Comparison of ENCODE assay signal across 19 mouse cellular contexts in the genomic region with DNA sequence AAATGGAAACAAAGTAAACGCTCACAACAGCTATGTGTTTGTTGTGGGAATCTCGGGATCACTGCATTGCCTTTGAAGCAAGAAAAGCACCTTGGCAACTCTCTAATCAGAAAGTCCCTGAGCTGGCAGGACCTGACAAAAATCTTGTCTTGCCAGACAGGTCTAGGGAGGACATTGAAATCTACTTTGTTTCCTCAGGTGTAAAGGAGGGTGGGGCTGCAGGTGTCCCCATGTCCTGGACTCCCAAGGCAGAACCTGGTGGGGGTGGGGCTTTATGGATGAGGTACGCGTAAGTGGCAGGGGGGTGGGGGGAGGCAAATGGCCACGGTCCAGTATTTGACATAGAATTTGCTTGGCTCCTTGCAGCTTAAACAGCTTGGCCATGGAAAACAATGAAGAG. TPM values are rescaled to one million over a fixed set of nuclear protein-coding genes. Genes with fewer than 3 reads are reported as not detected.
DNase-seq lines count a peak whose midpoint lies in the region; ATAC-seq and TF ChIP-seq lines count a peak whose summit lies in the region.
"Had no signal": no experiment of that assay in that cellular context is flagged by ENCODE, and none has a peak within 500 bp of the region (broad histone marks: within the 10 kb centered on the region; RNA-seq: fewer than 3 reads in every experiment).

No protein-coding gene starts in this region.

- no peak for TF ChIP-seq POLR2A in lung, adult 2 months (IDR thresholded peaks at IDR 0.05; ENCODE audit: borderline replicate concordance, extremely low read depth, low read depth, low read length)
- no peak for TF ChIP-seq POLR2A in testis, adult 2 months (IDR thresholded peaks at IDR 0.05; ENCODE audit: control insufficient read depth, low read depth, low read length)

- peak; percentile 7 for DNase-seq in embryonic facial prominence, embryonic 11.5 days (ENCODE audit: low spot score)
- no peak for DNase-seq in embryonic facial prominence, embryonic 10.5 days (ENCODE audit: low spot score)
- DNase-seq in lung, adult 2 months = no peak
- DNase-seq in lung, postnatal 4 days = no peak
- DNase-seq in frontal cortex, postnatal 36 days (ENCODE audit: low spot score in 2 of 2) = no peak
- DNase-seq in retina, postnatal 1 day = no peak
- DNase-seq: adrenal gland, adult 2 months; spleen, adult 18-20 months; thymus, postnatal 14 days had no signal

- no peaks in the 10 kb centered on the region for H3K27me3 ChIP-seq in embryonic facial prominence, embryonic 11.5 days (ENCODE audit: control insufficient read depth, insufficient read depth, low read length)
- H3K27me3 ChIP-seq in embryonic facial prominence, embryonic 10.5 days (replicated peaks; ENCODE audit: low read depth, poor library complexity, severe bottlenecking) = peaks cover 14% of the 10 kb centered on the region
- H3K27me3 ChIP-seq in lung, embryonic 16.5 days (ENCODE audit: control insufficient read depth, insufficient read depth, low read depth, low read length) = no peaks in the 10 kb centered on the region
- peaks cover 5% of the 10 kb centered on the region for H3K27me3 ChIP-seq in testis, adult 2 months (ENCODE audit: control insufficient read depth, insufficient read depth, low read length)
- H3K27me3 ChIP-seq: hindbrain, embryonic 15.5 days; limb, embryonic 13.5 days; midbrain, embryonic 15.5 days had no signal

- H3K27ac ChIP-seq in embryonic facial prominence, embryonic 11.5 days (replicated peaks; ENCODE audit: low read depth, low read length) = no peak overlapping the region
- H3K27ac ChIP-seq in embryonic facial prominence, embryonic 10.5 days (replicated peaks) = no peak overlapping the region
- H3K27ac ChIP-seq in lung, embryonic 16.5 days (ENCODE audit: low read length) = peak overlapping the region; percentile 79
- no peak overlapping the region for H3K27ac ChIP-seq in testis, adult 2 months (ENCODE audit: control insufficient read depth, insufficient read depth, low read depth, low read length)
- H3K27ac ChIP-seq: heart, adult 2 months; hindbrain, embryonic 15.5 days; left cerebral cortex, adult 2 months; limb, embryonic 13.5 days; macrophage; midbrain, embryonic 15.5 days had no signal

- no peak overlapping the region for H3K4me2 ChIP-seq in embryonic facial prominence, embryonic 11.5 days (ENCODE audit: low read depth, low read length)
- 0 out of 2 replicates have a peak overlapping the region, but pooled peaks have one; percentile 8 for H3K4me2 ChIP-seq in lung, embryonic 16.5 days (ENCODE audit: low read depth, low read length)

- H3K36me3 ChIP-seq in embryonic facial prominence, embryonic 11.5 days (replicated peaks; ENCODE audit: control insufficient read depth, insufficient read depth, low read depth, low read length) = no peaks in the 10 kb centered on the region
- no peaks in the 10 kb centered on the region for H3K36me3 ChIP-seq in embryonic facial prominence, embryonic 10.5 days (replicated peaks)
- H3K36me3 ChIP-seq in lung, embryonic 16.5 days (ENCODE audit: control insufficient read depth, insufficient read depth, low read length) = no peaks in the 10 kb centered on the region
- no peaks in the 10 kb centered on the region for H3K36me3 ChIP-seq in testis, adult 2 months (ENCODE audit: control insufficient read depth, insufficient read depth, low read length)
- H3K36me3 ChIP-seq: hindbrain, embryonic 15.5 days; limb, embryonic 13.5 days; midbrain, embryonic 15.5 days had no signal

- H3K9me3 ChIP-seq in embryonic facial prominence, embryonic 11.5 days (replicated peaks; ENCODE audit: control insufficient read depth, low read length) = no peaks in the 10 kb centered on the region
- H3K9me3 ChIP-seq in embryonic facial prominence, embryonic 10.5 days = no peaks in the 10 kb centered on the region
- no peaks in the 10 kb centered on the region for H3K9me3 ChIP-seq in lung, embryonic 16.5 days (ENCODE audit: control insufficient read depth, low read length)
- H3K9me3 ChIP-seq: hindbrain, embryonic 15.5 days; limb, embryonic 13.5 days; midbrain, embryonic 15.5 days had no signal

- no peaks in the 10 kb centered on the region for H3K4me1 ChIP-seq in embryonic facial prominence, embryonic 11.5 days (ENCODE audit: control insufficient read depth, insufficient read depth, low read length)
- H3K4me1 ChIP-seq in embryonic facial prominence, embryonic 10.5 days = peaks cover 9% of the 10 kb centered on the region
- H3K4me1 ChIP-seq in lung, adult 2 months (ENCODE audit: control insufficient read depth, insufficient read depth, low read length) = peaks cover 7% of the 10 kb centered on the region
- peaks cover 7% of the 10 kb centered on the region; the same call in 1 of the 2 replicates for H3K4me1 ChIP-seq in lung, embryonic 16.5 days (replicated peaks; ENCODE audit: control insufficient read depth, insufficient read depth, low read length)
- peaks cover 12% of the 10 kb centered on the region for H3K4me1 ChIP-seq in testis, adult 2 months (ENCODE audit: control insufficient read depth, insufficient read depth, low read length)
- H3K4me1 ChIP-seq: hindbrain, embryonic 15.5 days; midbrain, embryonic 15.5 days had no signal

- no peak for ATAC-seq in embryonic facial prominence, embryonic 11.5 days (replicated peaks; ENCODE audit: insufficient number of reproducible peaks, low FRiP score, low TSS enrichment, low read depth)
- peak; percentile 57 for ATAC-seq in lung, embryonic 16.5 days (ENCODE audit: low read depth)
- ATAC-seq: midbrain, embryonic 15.5 days had no signal

- TF ChIP-seq CTCF in lung, adult 2 months (IDR thresholded peaks at IDR 0.05; ENCODE audit: insufficient read depth, low read length) = no peak
- no peak for TF ChIP-seq CTCF in testis, adult 2 months (IDR thresholded peaks at IDR 0.05; ENCODE audit: control insufficient read depth, insufficient read depth, insufficient replicate concordance, low read depth, low read length)

- H3K9ac ChIP-seq in embryonic facial prominence, embryonic 11.5 days (replicated peaks; ENCODE audit: low read length) = no peak overlapping the region
- no peak overlapping the region for H3K9ac ChIP-seq in lung, embryonic 16.5 days (ENCODE audit: low read length)
- H3K9ac ChIP-seq: hindbrain, embryonic 15.5 days; limb, embryonic 13.5 days; midbrain, embryonic 15.5 days had no signal

- 62% methylated on average over 5 of the region's 5 CpGs for WGBS in embryonic facial prominence, embryonic 11.5 days
- 63% methylated on average over 5 of the region's 5 CpGs for WGBS in embryonic facial prominence, embryonic 10.5 days
- WGBS in lung, adult 2 months = 53% methylated on average over 5 of the region's 5 CpGs
- WGBS in lung, embryonic 16.5 days = 41% methylated on average over 5 of the region's 5 CpGs

- no peak overlapping the region for H3K4me3 ChIP-seq in embryonic facial prominence, embryonic 11.5 days (ENCODE audit: low read depth, low read length)
- no peak overlapping the region for H3K4me3 ChIP-seq in embryonic facial prominence, embryonic 10.5 days
- peak overlapping the region; percentile 16 for H3K4me3 ChIP-seq in lung, adult 2 months (replicated peaks; ENCODE audit: extremely low read depth, low read depth, low read length)
- H3K4me3 ChIP-seq in lung, embryonic 16.5 days (ENCODE audit: low read length) = no peak overlapping the region
- H3K4me3 ChIP-seq in testis, adult 2 months (ENCODE audit: control insufficient read depth, low read depth, low read length) = peak overlapping the region; percentile 53
- H3K4me3 ChIP-seq: heart, adult 2 months; hindbrain, embryonic 15.5 days; left cerebral cortex, adult 2 months had no signal

RNA-seq across cellular contexts. Expression of a gene that starts 21.7 kb away (rescaled TPM):
- polyA plus RNA-seq in embryonic facial prominence, embryonic 11.5 days (2014; fragmentation: Nextera tagmentation; extraction: Ambion mirVana) = 456 and 458 TPM in 2 replicates
- polyA plus RNA-seq in embryonic facial prominence, embryonic 10.5 days (2016; fragmentation: Nextera tagmentation; extraction: Ambion mirVana) = 477 and 521 TPM in 2 replicates
- 364 and 550 TPM in 2 replicates for polyA plus RNA-seq in lung, adult 2 months (2012; rRNA removed)
- 514 and 599 TPM in 2 replicates for polyA plus RNA-seq in lung, embryonic 16.5 days (2015; fragmentation: Nextera tagmentation; extraction: Ambion mirVana)
- 223 and 264 TPM in 2 replicates for polyA plus RNA-seq in testis, adult 2 months (2012; rRNA removed)

RNA-seq across cellular contexts. Expression of a gene that starts 44.9 kb away (rescaled TPM):
- 0.20 TPM in 1 of 2 replicates, not detected in the other for polyA plus RNA-seq in embryonic facial prominence, embryonic 11.5 days (2014; fragmentation: Nextera tagmentation; extraction: Ambion mirVana)
- polyA plus RNA-seq in embryonic facial prominence, embryonic 10.5 days (2016; fragmentation: Nextera tagmentation; extraction: Ambion mirVana) = 0.64 and 0.82 TPM in 2 replicates
- 0.11 and 0.50 TPM in 2 replicates for polyA plus RNA-seq in lung, adult 2 months (2012; rRNA removed)
- polyA plus RNA-seq in lung, embryonic 16.5 days (2015; fragmentation: Nextera tagmentation; extraction: Ambion mirVana) = 0.80 and 1.4 TPM in 2 replicates
- 0.10 TPM in 2 replicates for polyA plus RNA-seq in testis, adult 2 months (2012; rRNA removed)
- polyA plus RNA-seq: brain, embryonic 14.5 days; cerebellum, adult 2 months; heart, adult 2 months; macrophage had no signal

Comparison
In these comparisons a context has a peak if more than half of its experiments do, and no peak if none do; other contexts are left out.
1. H3K4me3 ChIP-seq: peak in lung, adult 2 months (single experiment) and testis, adult 2 months (single experiment); none in embryonic facial prominence, embryonic 11.5 days (single experiment), embryonic facial prominence, embryonic 10.5 days (single experiment) and lung, embryonic 16.5 days (single experiment).